Mouse (Mus musculus): ENCODE results near the gene Map10. TPM values are rescaled to one million over a fixed set of nuclear protein-coding genes. Genes with fewer than 3 reads are reported as not detected.

Map10 gene
- polyA plus RNA-seq, 1 experiment = 5.8 TPM

DNA sequence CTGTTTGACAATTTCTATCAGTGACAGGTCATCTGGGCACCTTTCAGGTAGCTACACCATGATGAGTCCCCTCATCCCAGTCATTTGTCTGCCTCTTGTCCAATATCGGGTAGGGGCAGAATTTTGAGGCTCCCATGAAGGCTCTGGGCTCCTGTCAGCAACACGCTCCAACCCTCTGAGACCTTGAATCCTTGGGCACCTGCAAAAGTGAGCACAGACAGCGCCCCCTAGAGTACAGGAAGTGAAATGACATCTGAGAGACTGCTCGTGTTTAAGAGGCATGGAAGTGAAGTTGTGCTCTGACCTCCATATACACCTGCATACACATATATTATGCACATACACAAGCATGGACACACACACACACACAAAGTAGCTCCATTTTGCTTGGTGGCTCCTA is 49.3 kb downstream of the Map10 start:
- TF ChIP-seq CTCF (IDR thresholded peaks at IDR 0.05; ENCODE audit: borderline replicate concordance, extremely low read depth, insufficient read depth, insufficient read length) (peak; percentile 41; the same call in 1 of the 2 replicates), POLR2A (IDR thresholded peaks at IDR 0.05; ENCODE audit: borderline replicate concordance, extremely low read depth, insufficient read depth, insufficient read length, poor library complexity, severe bottlenecking) (no peak)
- no peak for DNase-seq (ENCODE audit: low read depth)

- no peak for DNase-seq (ENCODE audit: low read depth)
- TF ChIP-seq POLR2A (IDR thresholded peaks at IDR 0.05; ENCODE audit: borderline replicate concordance, extremely low read depth, insufficient read depth, insufficient read length, poor library complexity, severe bottlenecking) (no peak), CTCF (IDR thresholded peaks at IDR 0.05; ENCODE audit: borderline replicate concordance, extremely low read depth, insufficient read depth, insufficient read length) (no peak)
Measured at GRCm38 (mm10) chr8:125722675-125723074, 53.1 kb downstream of the Map10 start.

Other genes starting within 250 kb of the Map10 start
- gene Sipa1l2, start 100.0 kb upstream of the Map10 start, polyA plus RNA-seq (2012; rRNA removed) = 45.4 and 52.0 TPM in 2 replicates
- 27.9 and 30.4 TPM in 2 replicates for gene Ntpcr, start 60.1 kb downstream of the Map10 start, polyA plus RNA-seq (2012; rRNA removed)
- gene Pcnx2, start 228.5 kb downstream of the Map10 start, polyA plus RNA-seq (2012; rRNA removed) = 11.8 and 13.7 TPM in 2 replicates
- 0.49 and 0.82 TPM in 2 replicates for gene Map3k21, start 240.6 kb downstream of the Map10 start, polyA plus RNA-seq (2012; rRNA removed)